Mouse (Mus musculus) forelimb bud, embryonic 11.5 days (tissue): ENCODE measurements around the gene Hexim2.

Source experiments
- DNase-seq: peaks from one replicate; pipeline ENCODE4 v3.0.0-alpha.2; 2012; ENCODE audit warnings: low read depth, low spot score

The Hexim2 gene

GRCm38 (mm10) chr11:103111881-103112551 is 20.2 kb upstream of the Hexim2 start:
- peak; percentile 71 for DNase-seq

- no peak for DNase-seq
These were observed 19.7 kb upstream of the Hexim2 start for GRCm38 (mm10) chr11:103112552-103112912.

- no peak for DNase-seq
These were observed 19.2 kb upstream of the Hexim2 start for GRCm38 (mm10) chr11:103113005-103113404.

GRCm38 (mm10) chr11:103113771-103114170 is 18.5 kb upstream of the Hexim2 start:
- no peak for DNase-seq

GRCm38 (mm10) chr11:103114270-103114943 is 17.8 kb upstream of the Hexim2 start:
- no peak for DNase-seq

GRCm38 (mm10) chr11:103115163-103116007 is 16.8 kb upstream of the Hexim2 start:
- DNase-seq: peak; percentile 81

GRCm38 (mm10) chr11:103116008-103116818 is 16.0 kb upstream of the Hexim2 start, which contains the start of gene Hexim1:
Gene Hexim1, plus strand, starts transcription at chr11:103116231.
- peak; percentile 100 for DNase-seq

GRCm38 (mm10) chr11:103116959-103117590 is 15.2 kb upstream of the Hexim2 start:
- DNase-seq: peak; percentile 39

GRCm38 (mm10) chr11:103117591-103118009 is 14.6 kb upstream of the Hexim2 start:
- no peak for DNase-seq

GRCm38 (mm10) chr11:103118866-103119265 is 13.4 kb upstream of the Hexim2 start:
- no peak for DNase-seq

- DNase-seq: no peak
These were observed 12.6 kb upstream of the Hexim2 start for GRCm38 (mm10) chr11:103119609-103120008.

- no peak for DNase-seq
These were observed 11.9 kb upstream of the Hexim2 start for GRCm38 (mm10) chr11:103120315-103120714.

- DNase-seq: peak; percentile 100
These were observed 587 bp downstream of the Hexim2 start for GRCm38 (mm10) chr11:103132576-103133455.

- no peak for DNase-seq
These were observed 1.4 kb downstream of the Hexim2 start for GRCm38 (mm10) chr11:103133456-103134185.

GRCm38 (mm10) chr11:103134221-103134620 is 2.0 kb downstream of the Hexim2 start:
- DNase-seq: no peak

- no peak for DNase-seq
These were observed 3.9 kb downstream of the Hexim2 start for GRCm38 (mm10) chr11:103136039-103136577.

GRCm38 (mm10) chr11:103139951-103140762 is 7.9 kb downstream of the Hexim2 start:
- DNase-seq: no peak

- no peak for DNase-seq
These were observed 8.5 kb downstream of the Hexim2 start for GRCm38 (mm10) chr11:103140763-103141100.
